Mouse (Mus musculus) kidney, embryonic 16.5 days (tissue): ENCODE data around the gene Vta1. TPM values are rescaled to one million over a fixed set of nuclear protein-coding genes. Genes with fewer than 3 reads are reported as not detected.

Experiments used
- ATAC-seq: fragments of 200-750 bp; cut with Nextera tagmentation; 2 replicates; pipeline ENCODE4 v1.8.0; 2017; ENCODE audit warnings: moderate TSS enrichment; ENCODE audit not compliant: low FRiP score, low TSS enrichment
- H3K27ac ChIP-seq: fragments of 300-500 bp; sonication (generic); 2 replicates; pipeline ENCODE4 v1.5.1; 2014; ENCODE audit warnings: low read length
- H3K27me3 ChIP-seq: fragments of 300-500 bp; sonication (generic); 2 replicates; pipeline ENCODE4 v1.6.1; 2014; ENCODE audit warnings: low read length, control low read depth, mixed read lengths; ENCODE audit not compliant: insufficient read depth
- H3K36me3 ChIP-seq: fragments of 300-500 bp; sonication (generic); 2 replicates; pipeline ENCODE4 v1.6.1; 2014; ENCODE audit warnings: low read length, control low read depth, mixed read lengths; ENCODE audit not compliant: insufficient read depth
- H3K4me1 ChIP-seq: fragments of 300-500 bp; sonication (generic); 2 replicates; pipeline ENCODE4 v1.6.1; 2014; ENCODE audit warnings: low read length, control low read depth, mixed read lengths; ENCODE audit not compliant: insufficient read depth
- H3K4me2 ChIP-seq: fragments of 300-500 bp; sonication (generic); replicated peaks from 2 replicates; pipeline ENCODE4 v1.6.1; 2014; ENCODE audit warnings: low read depth, low read length
- H3K4me3 ChIP-seq: fragments of 300-500 bp; sonication (generic); 2 replicates; pipeline ENCODE4 v1.5.1; 2014; ENCODE audit warnings: mild to moderate bottlenecking, low read length
- H3K9ac ChIP-seq: fragments of 300-500 bp; sonication (generic); replicated peaks from 2 replicates; pipeline ENCODE4 v1.6.1; 2014; ENCODE audit warnings: low read length
- H3K9me3 ChIP-seq: fragments of 300-500 bp; sonication (generic); 2 replicates; pipeline ENCODE4 v1.6.1; 2016; ENCODE audit warnings: low read length, control low read depth
- WGBS: fragments of 180-500 bp; shearing (Covaris S2); extraction: QIAGEN DNeasy Blood & Tissue Kit; methylation state at CpG from one replicate; pipeline ENCODE4 v1.1.7; 2014; 5-methylcytosine and 5-hydroxymethylcytosine counted together
- polyA plus RNA-seq: library from polyadenylated mRNA; unstranded; fragments of >200 nt; fragmentation: Nextera tagmentation; extraction: Ambion mirVana; gene quantifications from 2 replicates; pipeline ENCODE4 v1.2.1, GENCODE M21; 2015

Vta1 gene
- polyA plus RNA-seq, 1 experiment from 2014 or later = 103 TPM

DNA sequence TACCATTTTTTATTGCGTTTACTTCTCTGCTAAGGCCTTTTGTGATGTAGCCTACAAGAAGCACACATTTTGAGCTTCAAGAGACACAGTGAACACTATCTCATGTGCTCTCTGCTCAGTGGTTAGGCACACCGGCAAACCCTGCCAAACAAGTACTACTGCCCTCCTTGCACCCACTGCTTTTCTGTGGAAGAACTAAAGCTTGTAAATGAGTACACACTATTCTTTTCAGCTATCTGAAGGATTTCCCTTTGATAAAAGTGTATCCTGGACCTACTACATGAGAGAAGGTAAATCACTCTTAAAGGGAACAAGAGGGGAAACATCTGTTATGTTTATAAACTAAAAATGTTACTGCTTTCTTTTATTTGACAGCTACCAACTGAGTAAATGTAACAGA, 39.2 kb downstream of the Vta1 start:
- Histone ChIP-seq H3K4me2 (no peak overlapping the region), H3K9ac (no peak overlapping the region), H3K27me3 (no peaks in the 10 kb centered on the region), H3K9me3 (no peaks in the 10 kb centered on the region), H3K27ac (no peak overlapping the region), H3K4me1 (no peaks in the 10 kb centered on the region), H3K4me3 (no peak overlapping the region), H3K36me3 (peaks cover 25% of the 10 kb centered on the region)
- ATAC-seq = no peak
- WGBS = 98% methylated on average over 2 of the region's 2 CpGs

DNA sequence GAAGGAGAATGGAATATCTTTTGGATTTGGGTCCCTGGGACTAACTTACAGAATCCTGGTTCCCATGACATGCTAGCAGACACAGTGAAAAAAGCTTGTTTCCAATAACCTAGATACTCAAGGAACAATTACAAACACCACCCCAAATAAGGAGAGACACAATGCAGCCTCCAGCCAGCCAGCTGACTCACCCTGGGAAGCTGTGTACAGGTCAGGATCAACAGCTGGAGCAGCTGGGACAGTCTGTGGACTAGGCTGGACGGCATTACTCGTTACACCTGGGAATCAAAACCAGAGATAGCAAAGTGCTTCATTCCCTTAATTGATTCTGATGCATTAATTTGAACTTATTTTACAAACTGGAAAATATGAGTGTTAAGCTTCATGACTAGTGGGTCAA, 44.5 kb downstream of the Vta1 start:
- no peak overlapping the region for H3K9ac ChIP-seq
- H3K9me3 ChIP-seq = no peaks in the 10 kb centered on the region
- no peaks in the 10 kb centered on the region for H3K4me1 ChIP-seq
- WGBS = 92% methylated on average over 2 of the region's 2 CpGs
- no peak for ATAC-seq
- no peak overlapping the region for H3K4me2 ChIP-seq
- H3K4me3 ChIP-seq = no peak overlapping the region
- no peaks in the 10 kb centered on the region for H3K27me3 ChIP-seq
- H3K27ac ChIP-seq = no peak overlapping the region
- peaks cover 23% of the 10 kb centered on the region for H3K36me3 ChIP-seq

DNA sequence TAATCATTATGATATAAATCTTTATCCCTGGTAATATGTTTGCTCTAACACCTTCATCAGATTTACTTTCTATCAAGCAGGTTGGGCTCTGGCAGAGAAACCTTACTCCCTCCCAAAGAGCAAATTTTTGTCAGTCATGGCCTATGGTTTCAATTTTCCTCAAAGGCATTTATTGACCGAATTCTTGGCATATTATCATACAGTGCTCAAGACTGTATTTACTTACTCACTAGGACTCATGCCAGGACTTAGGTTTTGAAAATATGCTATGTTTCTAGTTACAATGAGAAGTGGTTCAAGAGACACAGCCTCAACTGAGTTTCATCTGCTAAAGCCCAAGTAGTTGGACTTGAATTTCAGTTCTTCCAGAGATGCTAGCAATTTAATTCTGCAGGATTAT, 65.7 kb downstream of the Vta1 start:
- Histone ChIP-seq H3K27me3 (no peaks in the 10 kb centered on the region), H3K9me3 (no peaks in the 10 kb centered on the region), H3K27ac (no peak overlapping the region), H3K9ac (no peak overlapping the region), H3K4me2 (no peak overlapping the region), H3K36me3 (no peaks in the 10 kb centered on the region), H3K4me1 (no peaks in the 10 kb centered on the region), H3K4me3 (no peak overlapping the region)
- 68% methylated on average over 1 of the region's 1 CpGs for WGBS
- no peak for ATAC-seq

DNA sequence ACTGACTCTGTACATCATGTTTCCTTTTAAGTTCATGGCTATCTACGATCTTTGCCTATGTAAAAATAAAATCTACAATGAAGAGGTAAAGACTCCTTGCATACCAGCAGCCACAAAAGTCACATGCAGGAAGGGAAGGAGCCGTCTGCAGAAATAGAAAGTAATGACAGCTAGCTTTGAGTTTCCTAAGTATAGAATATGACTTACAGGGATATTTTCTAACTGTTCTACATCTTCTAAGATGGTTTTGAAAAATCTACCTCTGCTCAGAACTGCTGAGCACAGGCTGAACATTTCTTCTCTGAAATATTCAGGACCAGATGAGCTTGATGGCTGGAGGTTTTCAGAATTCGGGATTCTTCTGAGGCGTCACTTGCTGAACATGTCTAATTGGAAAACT, 66.3 kb downstream of the Vta1 start:
- Histone ChIP-seq H3K4me2 (no peak overlapping the region), H3K9ac (no peak overlapping the region), H3K4me3 (no peak overlapping the region), H3K9me3 (no peaks in the 10 kb centered on the region), H3K4me1 (no peaks in the 10 kb centered on the region), H3K27me3 (no peaks in the 10 kb centered on the region), H3K27ac (no peak overlapping the region), H3K36me3 (no peaks in the 10 kb centered on the region)
- 83% methylated on average over 4 of the region's 4 CpGs for WGBS
- ATAC-seq = no peak

GRCm38 (mm10) chr10:14625706-14626105, 79.7 kb downstream of the Vta1 start:
- WGBS = 97% methylated on average over 1 of the region's 1 CpGs
- ATAC-seq = no peak
- no peaks in the 10 kb centered on the region for H3K9me3 ChIP-seq
- no peaks in the 10 kb centered on the region for H3K36me3 ChIP-seq
- H3K27me3 ChIP-seq = no peaks in the 10 kb centered on the region
- no peak overlapping the region for H3K4me3 ChIP-seq
- H3K27ac ChIP-seq = no peak overlapping the region
- no peak overlapping the region for H3K4me2 ChIP-seq
- no peak overlapping the region for H3K9ac ChIP-seq
- no peaks in the 10 kb centered on the region for H3K4me1 ChIP-seq

GRCm38 (mm10) chr10:14619156-14619555, 86.2 kb downstream of the Vta1 start:
- Histone ChIP-seq H3K36me3 (no peaks in the 10 kb centered on the region), H3K4me2 (no peak overlapping the region), H3K4me1 (no peaks in the 10 kb centered on the region), H3K4me3 (no peak overlapping the region), H3K27ac (no peak overlapping the region), H3K9ac (no peak overlapping the region), H3K27me3 (no peaks in the 10 kb centered on the region), H3K9me3 (peaks cover 4% of the 10 kb centered on the region; the same call in 1 of the 2 replicates)
- 76% methylated on average over 1 of the region's 1 CpGs for WGBS
- no peak for ATAC-seq

DNA sequence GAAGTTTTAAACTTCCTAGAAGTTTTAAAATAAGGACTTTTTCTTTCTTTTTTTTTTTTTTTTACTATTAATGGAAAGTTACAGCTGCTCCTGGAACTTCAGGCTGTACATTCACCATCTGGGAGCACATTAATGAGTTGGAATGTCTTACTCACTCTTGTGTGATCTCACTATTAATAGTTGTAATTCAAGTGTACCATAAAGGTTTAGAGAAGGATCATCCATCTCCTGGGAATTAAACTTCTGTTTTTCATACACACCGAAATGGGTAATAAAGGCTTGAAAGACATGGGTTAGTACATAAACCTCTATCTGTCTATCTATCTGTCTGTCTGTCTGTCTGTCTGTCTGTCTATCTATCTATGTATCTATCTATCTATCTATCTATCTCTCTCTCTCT, 87.1 kb downstream of the Vta1 start:
- H3K9me3 ChIP-seq = peaks cover 4% of the 10 kb centered on the region; the same call in 1 of the 2 replicates
- H3K27me3 ChIP-seq = no peaks in the 10 kb centered on the region
- H3K36me3 ChIP-seq = no peaks in the 10 kb centered on the region
- ATAC-seq = no peak
- H3K4me3 ChIP-seq = no peak overlapping the region
- H3K9ac ChIP-seq = no peak overlapping the region
- no peak overlapping the region for H3K4me2 ChIP-seq
- H3K4me1 ChIP-seq = no peaks in the 10 kb centered on the region
- no peak overlapping the region for H3K27ac ChIP-seq
- WGBS = 73% methylated on average over 1 of the region's 1 CpGs

DNA sequence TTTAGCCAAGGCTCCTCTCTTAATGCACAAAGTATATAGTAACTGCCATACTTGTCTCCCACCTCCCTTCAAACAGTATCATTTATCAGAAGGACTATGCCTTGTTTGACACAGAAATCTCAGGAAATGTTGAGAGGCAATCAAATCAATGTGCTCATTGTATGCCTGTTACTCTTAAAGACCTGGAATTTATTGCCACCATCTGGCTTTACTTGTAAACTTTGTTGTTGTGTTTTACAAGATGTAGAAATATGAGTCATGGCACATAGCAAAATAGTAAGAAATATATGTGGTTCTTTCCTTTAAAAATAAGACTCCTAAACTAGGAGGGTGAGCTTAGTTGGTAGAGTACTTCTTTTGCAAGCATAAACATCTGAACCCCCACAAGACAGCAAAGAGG, 89.9 kb downstream of the Vta1 start:
- Histone ChIP-seq H3K4me1 (no peaks in the 10 kb centered on the region), H3K9ac (no peak overlapping the region), H3K9me3 (peaks cover 4% of the 10 kb centered on the region; the same call in 1 of the 2 replicates), H3K27ac (no peak overlapping the region), H3K27me3 (no peaks in the 10 kb centered on the region), H3K4me2 (no peak overlapping the region), H3K36me3 (no peaks in the 10 kb centered on the region), H3K4me3 (no peak overlapping the region)
- ATAC-seq = no peak

DNA sequence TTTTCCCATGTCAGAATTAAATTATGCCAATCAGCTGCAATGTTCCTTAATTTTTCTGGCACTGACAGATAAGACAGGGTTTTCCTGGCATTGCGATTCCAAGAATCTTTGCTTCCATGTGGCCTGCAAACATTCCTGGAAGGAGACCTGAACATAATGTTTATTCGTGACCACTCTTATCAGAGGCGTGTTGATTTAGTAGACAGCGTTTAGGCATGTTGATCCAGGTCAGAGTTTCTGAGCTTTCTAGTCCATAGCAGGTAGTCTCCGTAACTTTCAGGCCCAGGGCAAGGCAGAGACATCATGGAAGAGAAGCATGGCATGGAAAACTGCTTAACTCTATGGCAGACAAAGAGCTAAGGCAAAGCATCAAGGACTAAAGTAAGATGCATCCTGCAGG, 97.8 kb downstream of the Vta1 start:
- H3K36me3 ChIP-seq = no peaks in the 10 kb centered on the region
- no peaks in the 10 kb centered on the region for H3K27me3 ChIP-seq
- no peak for ATAC-seq
- H3K9ac ChIP-seq = no peak overlapping the region
- no peak overlapping the region for H3K4me2 ChIP-seq
- H3K4me1 ChIP-seq = no peaks in the 10 kb centered on the region
- H3K27ac ChIP-seq = no peak overlapping the region
- H3K9me3 ChIP-seq = no peaks in the 10 kb centered on the region
- H3K4me3 ChIP-seq = no peak overlapping the region
- 82% methylated on average over 5 of the region's 5 CpGs for WGBS
